Mouse (Mus musculus) hindbrain, embryonic 10.5 days (tissue): ENCODE data around the gene Plod1. TPM values are rescaled to one million over a fixed set of nuclear protein-coding genes. Genes with fewer than 3 reads are reported as not detected.
A peak's percentile ranks its signal among the peaks of the same experiment; 100 is the strongest.

ENCODE experiments used
- DNase-seq: peaks from one replicate; pipeline ENCODE4 v3.0.0-alpha.2; 2017; ENCODE audit warnings: low spot score
- H3K27ac ChIP-seq: fragments of 300-500 bp; sonication (generic); 2 replicates; pipeline ENCODE4 v1.5.1; 2016; ENCODE audit warnings: mild to moderate bottlenecking, moderate library complexity
- H3K27me3 ChIP-seq: fragments of 300-500 bp; sonication (generic); 2 replicates; pipeline ENCODE4 v1.6.1; 2016; ENCODE audit warnings: mild to moderate bottlenecking; ENCODE audit not compliant: poor library complexity, insufficient read depth, severe bottlenecking
- H3K36me3 ChIP-seq: fragments of 300-500 bp; sonication (generic); 2 replicates; pipeline ENCODE4 v1.6.1; 2016; ENCODE audit warnings: mild to moderate bottlenecking, moderate library complexity
- H3K4me1 ChIP-seq: fragments of 300-500 bp; sonication (generic); replicated peaks from 2 replicates; pipeline ENCODE4 v1.6.1; 2016; ENCODE audit warnings: mild to moderate bottlenecking
- H3K4me3 ChIP-seq: fragments of 300-500 bp; sonication (generic); 2 replicates; pipeline ENCODE4 v1.5.1; 2016; ENCODE audit warnings: mild to moderate bottlenecking, moderate library complexity
- H3K9me3 ChIP-seq: fragments of 300-500 bp; sonication (generic); 2 replicates; pipeline ENCODE4 v1.6.1; 2016; ENCODE audit warnings: mild to moderate bottlenecking, moderate library complexity
- WGBS: fragments of 180-500 bp; shearing (Covaris S2); methylation state at CpG from one replicate; pipeline ENCODE4 v1.1.7; 2016; 5-methylcytosine and 5-hydroxymethylcytosine counted together
- polyA plus RNA-seq: library from polyadenylated mRNA; unstranded; fragments of >200 nt; fragmentation: Nextera tagmentation; extraction: Ambion mirVana; gene quantifications from 2 replicates; pipeline ENCODE4 v1.2.1, GENCODE M21; 2016

Plod1 gene
- polyA plus RNA-seq, 1 experiment from 2014 or later: 30.5 TPM

DNA sequence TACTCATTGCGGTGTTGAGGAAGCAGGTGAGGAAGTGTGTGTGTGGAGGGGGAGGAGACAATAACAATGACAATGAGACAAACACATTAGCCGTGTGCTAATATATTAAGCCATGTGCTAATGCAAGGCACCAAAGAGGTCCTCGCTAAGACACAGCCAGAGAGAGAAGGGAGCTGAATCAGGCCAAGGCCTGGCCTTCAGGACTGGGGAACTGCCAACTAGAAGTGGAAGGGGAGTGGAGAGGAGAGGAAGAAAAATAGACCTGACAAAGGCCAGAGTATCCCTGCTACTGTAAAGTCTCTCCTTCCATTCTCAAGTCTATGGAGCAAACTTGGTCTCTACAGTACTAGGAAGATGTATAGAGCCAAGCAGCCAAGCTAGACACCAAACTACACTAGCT is 33.0 kb downstream of the Plod1 start:
- Histone ChIP-seq H3K36me3 (peaks cover 43% of the 10 kb centered on the region), H3K9me3 (no peaks in the 10 kb centered on the region), H3K27me3 (no peaks in the 10 kb centered on the region), H3K27ac (no peak overlapping the region), H3K4me3 (peak overlapping the region; percentile 92), H3K4me1 (peaks cover 13% of the 10 kb centered on the region)
- DNase-seq: no peak
- WGBS: 85% methylated on average over 3 of the region's 3 CpGs

DNA sequence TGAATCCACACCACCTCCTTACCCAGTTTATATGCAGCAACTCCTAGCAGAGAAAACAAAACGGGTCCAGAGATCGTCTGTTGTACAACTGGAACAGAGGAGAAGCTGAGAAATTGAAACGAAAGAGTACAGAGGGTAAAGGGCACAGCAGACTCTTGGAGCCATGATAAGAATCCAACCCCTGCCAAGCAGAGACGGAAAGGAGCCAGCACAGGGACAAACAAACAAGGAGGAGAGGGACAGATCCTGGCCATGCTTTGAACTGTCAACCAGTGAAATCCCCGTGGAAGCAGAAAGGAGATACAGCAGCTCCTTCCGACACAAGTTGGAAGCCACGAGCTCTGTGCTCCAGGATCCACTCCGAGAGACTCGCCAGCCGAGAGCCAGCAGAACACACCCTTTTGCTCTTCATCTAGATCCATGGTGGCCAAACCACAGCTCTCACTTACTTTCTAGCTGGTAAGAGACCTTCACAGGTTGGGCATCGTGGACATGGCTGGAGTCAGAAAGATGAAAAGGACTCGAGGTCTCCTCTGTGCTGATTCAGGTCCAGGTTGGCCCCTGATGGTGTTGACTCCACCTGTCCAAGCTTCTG is 33.6 kb downstream of the Plod1 start:
- 89% methylated on average over 12 of the region's 12 CpGs for WGBS
- Histone ChIP-seq H3K27me3 (no peaks in the 10 kb centered on the region), H3K36me3 (peaks cover 49% of the 10 kb centered on the region), H3K9me3 (no peaks in the 10 kb centered on the region), H3K4me1 (peaks cover 13% of the 10 kb centered on the region), H3K27ac (no peak overlapping the region), H3K4me3 (peak overlapping the region; percentile 92; the same call in 1 of the 2 replicates)
- DNase-seq: no peak

DNA sequence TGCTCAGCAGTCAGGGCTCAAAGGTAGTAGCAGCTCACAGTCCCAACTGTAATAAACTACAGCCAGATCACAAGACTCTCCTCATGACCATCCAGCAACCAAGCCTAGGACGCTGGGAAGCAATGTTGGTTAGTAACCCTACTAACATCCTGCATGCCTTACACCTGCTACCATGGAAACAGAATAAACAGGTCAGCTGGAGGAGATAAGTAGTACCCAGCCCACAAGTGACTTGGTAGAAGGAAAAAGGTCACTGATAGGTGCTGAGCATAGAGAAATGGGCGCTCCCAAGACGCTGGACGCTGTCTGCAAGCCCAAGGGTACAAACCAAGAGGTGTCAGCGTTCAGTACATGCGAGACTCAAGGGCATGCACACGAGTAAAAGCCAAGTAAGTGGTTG is 36.1 kb downstream of the Plod1 start:
- DNase-seq: no peak
- H3K4me3 ChIP-seq: no peak overlapping the region
- peaks cover 75% of the 10 kb centered on the region for H3K36me3 ChIP-seq
- no peak overlapping the region for H3K27ac ChIP-seq
- WGBS: 87% methylated on average over 7 of the region's 7 CpGs
- no peaks in the 10 kb centered on the region for H3K9me3 ChIP-seq
- H3K27me3 ChIP-seq: no peaks in the 10 kb centered on the region
- H3K4me1 ChIP-seq: peaks cover 13% of the 10 kb centered on the region

DNA sequence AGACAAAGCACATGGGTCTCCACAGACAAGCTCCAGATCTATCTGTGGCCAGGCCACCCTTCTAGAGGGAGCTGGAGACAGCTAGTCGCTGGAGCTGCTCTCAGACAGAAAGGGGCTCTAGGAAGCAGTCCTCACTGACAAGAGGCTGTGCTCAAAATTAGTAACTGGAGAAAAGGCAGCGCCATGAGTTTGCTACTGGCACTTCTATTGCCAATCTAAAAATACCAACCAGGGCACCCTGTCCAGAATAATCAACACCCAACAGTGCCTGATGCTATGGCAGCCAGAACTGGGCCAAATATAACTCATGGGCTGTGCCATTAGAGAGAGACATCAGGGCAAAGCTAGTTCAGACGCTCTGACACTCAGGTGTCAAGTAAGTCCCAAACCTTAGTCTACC is 39.2 kb downstream of the Plod1 start:
- Histone ChIP-seq H3K36me3 (peaks cover 96% of the 10 kb centered on the region), H3K4me3 (no peak overlapping the region), H3K27ac (no peak overlapping the region), H3K4me1 (no peaks in the 10 kb centered on the region), H3K9me3 (no peaks in the 10 kb centered on the region), H3K27me3 (no peaks in the 10 kb centered on the region)
- WGBS: 90% methylated on average over 3 of the region's 3 CpGs
- no peak for DNase-seq

DNA sequence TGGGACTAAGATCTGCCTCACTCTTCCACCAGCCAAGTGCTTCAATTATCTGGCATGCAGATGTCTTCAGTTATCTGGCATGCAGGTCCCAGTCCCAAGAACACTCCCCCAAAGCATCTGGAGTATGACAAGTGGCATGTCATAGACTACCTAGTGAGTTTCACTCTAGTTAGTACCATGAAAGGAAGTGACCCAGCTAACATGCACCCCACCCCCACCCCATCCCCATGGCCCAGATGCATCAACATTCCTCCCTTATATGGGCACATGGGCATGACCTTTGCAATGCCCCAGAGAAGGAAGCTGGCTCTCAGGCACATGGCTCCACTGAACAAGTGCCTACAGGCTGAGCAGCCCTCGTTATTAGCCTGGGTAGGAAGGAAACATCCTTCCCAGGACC is 40.2 kb downstream of the Plod1 start:
- DNase-seq: no peak
- Histone ChIP-seq H3K4me3 (no peak overlapping the region), H3K27ac (no peak overlapping the region), H3K36me3 (peaks cover 96% of the 10 kb centered on the region), H3K9me3 (no peaks in the 10 kb centered on the region), H3K27me3 (no peaks in the 10 kb centered on the region), H3K4me1 (no peaks in the 10 kb centered on the region)
- 65% methylated on average over 1 of the region's 1 CpGs for WGBS

DNA sequence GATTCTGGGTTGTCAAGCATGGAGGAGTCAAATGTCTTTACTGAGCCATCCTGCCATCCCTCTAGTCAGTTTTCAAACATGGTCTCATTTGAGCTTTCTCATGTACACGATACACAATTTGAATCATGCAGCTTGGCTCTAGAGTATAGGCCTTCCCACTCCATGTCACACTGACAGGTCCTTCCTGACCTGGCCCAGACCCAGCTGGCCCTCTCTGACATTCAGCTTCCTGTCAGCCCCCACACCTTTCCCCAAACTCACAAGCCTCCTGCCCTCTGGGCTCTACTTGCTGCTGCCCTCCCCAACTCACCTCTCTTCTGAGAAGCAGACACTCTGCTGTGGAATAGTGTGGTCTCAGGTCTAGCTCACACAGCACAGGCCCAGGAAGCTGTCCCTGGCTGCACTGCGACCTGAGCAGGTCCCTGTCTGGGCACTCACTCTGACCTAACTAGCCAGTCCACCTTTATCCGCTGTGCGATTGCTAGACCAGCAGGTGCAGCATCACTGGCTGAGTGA is 40.7 kb downstream of the Plod1 start:
- no peak for DNase-seq
- Histone ChIP-seq H3K9me3 (no peaks in the 10 kb centered on the region), H3K36me3 (peaks cover 100% of the 10 kb centered on the region), H3K27me3 (no peaks in the 10 kb centered on the region), H3K4me1 (no peaks in the 10 kb centered on the region), H3K4me3 (no peak overlapping the region), H3K27ac (no peak overlapping the region)
- 96% methylated on average over 4 of the region's 4 CpGs for WGBS

DNA sequence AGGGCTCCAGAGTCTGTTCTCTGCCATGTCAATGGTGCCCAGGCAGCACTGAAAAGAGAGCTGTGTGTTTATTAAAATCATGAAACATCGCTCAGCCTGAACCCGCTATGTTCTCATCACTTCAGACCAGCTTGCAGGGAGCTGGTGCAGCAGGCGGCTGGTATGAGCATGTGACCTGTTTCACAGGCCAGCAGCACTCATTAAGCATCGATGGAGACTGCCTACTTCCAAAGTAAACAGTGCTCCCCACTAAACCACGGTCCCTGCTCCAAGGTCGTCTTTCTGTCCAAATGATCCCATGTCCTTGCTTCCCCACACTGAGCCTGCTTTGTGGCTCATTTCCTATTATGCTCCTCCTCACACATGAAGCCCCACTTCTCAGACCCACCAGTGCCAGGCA is 46.2 kb downstream of the Plod1 start:
- Histone ChIP-seq H3K27ac (no peak overlapping the region), H3K4me1 (no peaks in the 10 kb centered on the region), H3K4me3 (no peak overlapping the region), H3K9me3 (no peaks in the 10 kb centered on the region), H3K27me3 (no peaks in the 10 kb centered on the region), H3K36me3 (peaks cover 95% of the 10 kb centered on the region)
- WGBS: 94% methylated on average over 6 of the region's 6 CpGs
- DNase-seq: no peak

DNA sequence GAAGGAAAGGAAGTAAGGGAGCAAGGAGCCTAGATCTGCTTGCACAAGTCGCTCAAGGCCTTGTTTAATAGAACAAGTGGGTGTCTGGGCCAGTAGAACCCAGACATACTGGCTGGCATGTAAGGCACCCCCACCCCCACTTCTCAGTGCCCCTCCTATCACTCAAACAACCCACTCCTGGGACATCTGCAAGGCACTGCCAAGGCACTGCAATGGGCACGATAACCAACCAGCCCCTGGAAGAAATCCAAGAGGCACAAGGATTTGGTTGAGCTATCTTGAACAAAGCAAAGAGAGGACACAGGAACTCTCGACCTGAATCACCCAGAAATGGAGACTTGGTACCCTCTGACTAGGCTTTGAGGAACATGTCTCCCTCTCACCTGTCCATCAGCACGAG is 48.3 kb downstream of the Plod1 start:
- Histone ChIP-seq H3K27ac (no peak overlapping the region), H3K36me3 (peaks cover 95% of the 10 kb centered on the region), H3K9me3 (no peaks in the 10 kb centered on the region), H3K27me3 (no peaks in the 10 kb centered on the region), H3K4me3 (no peak overlapping the region), H3K4me1 (no peaks in the 10 kb centered on the region)
- 91% methylated on average over 4 of the region's 4 CpGs for WGBS
- DNase-seq: no peak

DNA sequence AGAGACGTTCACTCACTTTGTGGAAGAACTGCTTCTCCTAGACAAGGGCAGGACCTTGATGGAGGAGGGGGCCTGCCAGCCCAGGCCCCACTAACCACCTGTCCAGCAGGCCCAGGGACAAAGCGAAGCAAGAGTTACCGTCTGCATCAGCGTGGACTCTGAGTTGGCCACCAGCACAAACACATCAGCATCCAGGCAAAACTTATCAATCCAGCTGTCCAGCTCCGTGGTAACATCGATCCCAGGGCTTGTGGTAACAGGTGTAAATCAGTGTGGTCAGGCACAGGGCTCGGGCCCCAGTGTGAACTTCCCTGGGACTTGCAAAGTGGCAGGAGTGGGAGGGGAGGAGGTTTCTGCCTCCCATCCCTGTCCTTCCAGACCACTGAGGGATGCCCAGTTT is 49.3 kb downstream of the Plod1 start:
- WGBS: 97% methylated on average over 7 of the region's 7 CpGs
- no peak for DNase-seq
- no peaks in the 10 kb centered on the region for H3K27me3 ChIP-seq
- H3K36me3 ChIP-seq: peaks cover 95% of the 10 kb centered on the region
- no peak overlapping the region for H3K4me3 ChIP-seq
- no peak overlapping the region for H3K27ac ChIP-seq
- no peaks in the 10 kb centered on the region for H3K9me3 ChIP-seq
- no peaks in the 10 kb centered on the region for H3K4me1 ChIP-seq

DNA sequence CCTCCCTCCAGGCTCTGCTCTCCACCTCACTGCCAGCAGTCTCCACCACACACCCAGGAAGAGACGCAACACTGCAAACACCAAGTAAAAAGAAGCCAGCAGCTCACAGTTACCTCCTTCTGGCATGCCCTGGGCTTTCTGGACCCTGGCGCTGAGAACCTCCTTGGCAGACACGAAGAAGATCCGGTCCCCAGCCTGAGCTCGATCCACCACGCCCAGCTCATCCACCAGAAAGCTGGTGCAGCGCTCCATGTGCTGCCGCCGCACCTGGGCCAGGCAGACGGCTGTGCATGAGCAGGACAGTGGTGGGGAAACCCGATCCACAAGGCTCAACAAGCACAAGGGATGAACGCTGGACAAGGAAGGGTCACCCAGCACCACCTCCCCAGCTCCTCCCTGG is 50.4 kb downstream of the Plod1 start:
- Histone ChIP-seq H3K9me3 (no peaks in the 10 kb centered on the region), H3K4me3 (no peak overlapping the region), H3K36me3 (peaks cover 95% of the 10 kb centered on the region), H3K4me1 (no peaks in the 10 kb centered on the region), H3K27me3 (no peaks in the 10 kb centered on the region), H3K27ac (no peak overlapping the region)
- no peak for DNase-seq
- 93% methylated on average over 12 of the region's 12 CpGs for WGBS

DNA sequence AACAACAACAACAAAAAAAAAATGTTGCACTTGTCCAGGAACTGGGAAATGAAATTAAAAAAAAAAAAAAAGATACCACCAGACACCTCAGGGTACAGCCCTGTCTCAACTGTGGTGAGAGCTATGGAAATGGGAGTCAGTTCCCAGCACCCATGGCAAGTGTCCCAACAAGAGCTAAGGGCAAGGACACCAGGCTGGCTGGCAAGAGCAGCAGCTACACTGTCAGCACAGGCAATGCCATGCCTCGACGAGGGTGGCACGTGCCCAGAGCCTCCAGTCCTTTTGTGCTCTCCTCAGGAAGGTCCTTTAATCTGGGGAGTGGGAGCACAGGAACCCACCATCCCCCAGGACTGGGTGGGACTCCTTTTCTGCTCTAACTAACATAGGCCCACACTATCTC is 52.4 kb downstream of the Plod1 start:
- 89% methylated on average over 3 of the region's 3 CpGs for WGBS
- no peaks in the 10 kb centered on the region for H3K27me3 ChIP-seq
- H3K36me3 ChIP-seq: peaks cover 99% of the 10 kb centered on the region
- DNase-seq: no peak
- no peak overlapping the region for H3K4me3 ChIP-seq
- H3K9me3 ChIP-seq: no peaks in the 10 kb centered on the region
- peaks cover 5% of the 10 kb centered on the region; the same call in 1 of the 2 replicates for H3K4me1 ChIP-seq
- no peak overlapping the region for H3K27ac ChIP-seq

DNA sequence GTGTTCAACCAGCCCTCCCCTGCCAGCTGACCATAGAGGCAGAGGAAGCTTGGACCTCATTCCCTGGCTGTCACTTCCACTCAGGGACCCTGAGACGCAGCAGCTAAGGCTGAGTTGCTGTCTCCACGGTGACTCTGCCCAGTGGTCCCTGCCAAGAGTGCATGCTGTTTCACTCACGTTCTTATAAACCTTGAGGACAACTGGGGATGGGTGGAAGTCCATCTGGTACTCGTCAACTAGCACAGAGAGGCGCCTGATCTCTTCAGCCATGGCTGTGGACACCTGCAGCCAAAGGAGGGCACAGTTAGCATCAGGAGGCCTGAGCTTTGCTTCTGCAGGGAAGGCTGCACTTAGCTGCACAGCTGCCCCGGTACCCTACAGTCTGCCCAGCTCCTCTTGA is 53.5 kb downstream of the Plod1 start:
- 89% methylated on average over 6 of the region's 6 CpGs for WGBS
- peaks cover 99% of the 10 kb centered on the region for H3K36me3 ChIP-seq
- H3K9me3 ChIP-seq: no peaks in the 10 kb centered on the region
- DNase-seq: no peak
- peaks cover 5% of the 10 kb centered on the region; the same call in 1 of the 2 replicates for H3K4me1 ChIP-seq
- no peaks in the 10 kb centered on the region for H3K27me3 ChIP-seq
- no peak overlapping the region for H3K27ac ChIP-seq
- no peak overlapping the region for H3K4me3 ChIP-seq

DNA sequence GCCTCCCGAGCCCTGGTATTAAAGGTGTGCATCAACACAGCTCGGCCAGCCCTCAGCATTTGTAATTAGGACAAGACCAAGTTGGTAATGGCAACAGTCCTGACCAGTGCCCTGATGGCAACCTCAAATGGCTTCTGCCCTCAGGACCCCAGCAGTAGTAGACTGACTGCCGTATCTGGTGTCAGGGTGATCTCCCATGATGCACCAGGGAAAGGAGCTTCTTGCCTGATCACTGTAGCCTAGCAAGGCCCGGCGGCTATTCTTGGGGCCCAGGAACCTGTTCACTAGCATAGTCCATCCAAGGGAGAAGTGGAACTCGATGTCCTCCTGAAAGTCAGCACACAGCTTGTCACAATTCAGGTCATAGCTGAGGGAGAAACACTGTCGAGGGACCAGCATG is 54.8 kb downstream of the Plod1 start:
- Histone ChIP-seq H3K36me3 (peaks cover 97% of the 10 kb centered on the region), H3K4me1 (peaks cover 5% of the 10 kb centered on the region; the same call in 1 of the 2 replicates), H3K27me3 (no peaks in the 10 kb centered on the region), H3K9me3 (no peaks in the 10 kb centered on the region), H3K27ac (no peak overlapping the region), H3K4me3 (no peak overlapping the region)
- WGBS: 92% methylated on average over 7 of the region's 7 CpGs
- no peak for DNase-seq

DNA sequence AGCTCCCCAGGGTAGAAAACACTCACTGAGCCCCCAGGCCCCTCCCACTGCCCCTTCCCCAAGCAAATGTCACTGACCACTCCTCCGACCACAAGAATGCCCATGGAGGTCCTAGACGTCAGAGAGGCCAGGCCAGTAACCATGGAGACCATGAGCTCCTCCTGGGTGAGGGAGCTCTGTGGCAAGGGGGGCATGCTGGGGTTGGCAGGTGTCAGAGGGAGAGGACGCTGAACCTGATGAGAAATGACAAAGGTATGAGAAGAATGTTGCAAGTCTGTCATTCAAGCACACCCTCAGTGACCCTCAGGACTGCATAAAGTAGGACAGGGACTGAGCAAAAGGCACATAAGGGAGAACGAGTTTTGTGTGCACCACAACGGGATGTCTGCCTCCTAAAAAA is 56.7 kb downstream of the Plod1 start:
- H3K27me3 ChIP-seq: no peaks in the 10 kb centered on the region
- H3K36me3 ChIP-seq: peaks cover 97% of the 10 kb centered on the region
- no peak for DNase-seq
- no peak overlapping the region for H3K4me3 ChIP-seq
- no peak overlapping the region for H3K27ac ChIP-seq
- no peaks in the 10 kb centered on the region for H3K9me3 ChIP-seq
- peaks cover 5% of the 10 kb centered on the region; the same call in 1 of the 2 replicates for H3K4me1 ChIP-seq
- 56% methylated on average over 5 of the region's 5 CpGs for WGBS
